Mouse (Mus musculus) cerebellum, adult (tissue): ENCODE measurements around the gene Ptger1.
A peak's percentile ranks its signal among the peaks of the same experiment; 100 is the strongest.

Experiments used
- ATAC-seq: cut with Nextera tagmentation; 2 replicates; pipeline ENCODE4 v1.9.2; 2017; ENCODE audit warnings: mild to moderate bottlenecking, moderate library complexity, mixed read lengths; ENCODE audit not compliant: insufficient number of reproducible peaks, low FRiP score, low TSS enrichment

Gene Ptger1

DNA sequence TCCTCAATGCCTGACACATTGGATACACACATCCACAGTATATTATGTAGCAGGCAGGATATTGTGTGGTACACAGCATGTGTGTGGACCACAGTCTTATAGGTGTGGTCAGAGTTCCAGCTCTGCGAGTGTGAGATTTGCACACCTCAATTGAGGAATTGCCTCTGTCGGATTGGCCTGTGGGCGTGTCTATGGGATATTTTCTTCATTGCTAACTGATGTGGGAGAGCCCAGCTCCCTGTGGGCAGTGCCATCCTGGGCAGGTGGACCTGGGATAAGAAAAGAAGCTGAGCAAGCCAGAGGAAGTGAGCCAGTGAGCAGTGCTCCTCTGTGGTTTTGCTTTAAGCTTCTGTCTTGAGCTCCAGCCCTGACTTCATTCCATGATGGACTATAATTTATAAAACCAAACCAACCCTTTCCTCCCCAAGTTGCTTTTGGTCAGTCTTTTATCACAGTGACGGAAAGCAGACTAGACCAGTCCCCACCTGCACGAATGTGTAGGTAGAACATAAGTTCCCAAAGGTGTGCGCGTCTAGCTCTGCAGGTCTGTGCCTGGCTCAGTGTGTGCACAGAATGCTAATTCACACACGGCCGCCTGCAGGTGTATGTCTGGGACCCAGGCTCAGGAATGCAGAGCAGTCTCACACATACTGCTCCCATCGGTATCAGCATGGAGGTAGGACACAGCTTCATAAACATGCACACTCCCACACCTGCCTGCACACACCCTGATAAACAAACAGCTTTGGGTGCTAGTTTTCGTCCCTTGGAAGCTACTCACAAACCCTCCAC, 28.1 kb downstream of the Ptger1 start:
- ATAC-seq: no peak

DNA sequence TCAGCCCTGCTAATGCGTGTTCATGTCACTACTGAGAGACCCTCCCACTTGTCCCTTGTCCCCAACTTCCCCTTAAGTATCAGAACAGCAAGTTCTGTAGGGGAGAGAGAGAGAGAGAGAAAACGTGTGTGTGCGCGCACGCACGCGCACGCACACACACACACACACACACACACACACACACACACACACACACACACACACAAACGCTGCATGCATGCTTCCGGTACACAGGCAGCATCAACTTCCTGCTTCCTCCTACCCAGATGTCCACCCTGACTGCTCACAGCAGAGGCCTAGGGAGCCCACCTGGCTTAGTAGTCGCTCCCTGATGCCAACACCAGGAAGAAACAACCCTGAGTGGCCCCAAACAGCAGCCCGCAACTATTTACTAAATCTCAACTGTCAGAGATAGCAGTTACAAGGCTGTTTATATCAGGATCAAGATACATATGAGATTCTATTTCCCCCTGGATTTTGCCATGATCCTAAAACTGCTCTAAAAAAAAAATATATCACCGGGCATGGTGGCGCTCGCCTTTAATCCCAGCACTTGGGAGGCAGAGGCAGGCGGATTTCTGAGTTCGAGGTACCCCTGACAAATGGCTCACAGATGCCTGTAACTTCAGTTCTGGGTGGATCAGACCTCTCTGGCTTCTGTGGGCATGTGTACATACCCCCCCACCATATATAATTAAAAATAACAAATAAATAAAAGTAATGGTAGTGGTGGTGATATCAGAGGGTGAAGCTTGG, 29.1 kb downstream of the Ptger1 start:
- ATAC-seq: no peak

DNA sequence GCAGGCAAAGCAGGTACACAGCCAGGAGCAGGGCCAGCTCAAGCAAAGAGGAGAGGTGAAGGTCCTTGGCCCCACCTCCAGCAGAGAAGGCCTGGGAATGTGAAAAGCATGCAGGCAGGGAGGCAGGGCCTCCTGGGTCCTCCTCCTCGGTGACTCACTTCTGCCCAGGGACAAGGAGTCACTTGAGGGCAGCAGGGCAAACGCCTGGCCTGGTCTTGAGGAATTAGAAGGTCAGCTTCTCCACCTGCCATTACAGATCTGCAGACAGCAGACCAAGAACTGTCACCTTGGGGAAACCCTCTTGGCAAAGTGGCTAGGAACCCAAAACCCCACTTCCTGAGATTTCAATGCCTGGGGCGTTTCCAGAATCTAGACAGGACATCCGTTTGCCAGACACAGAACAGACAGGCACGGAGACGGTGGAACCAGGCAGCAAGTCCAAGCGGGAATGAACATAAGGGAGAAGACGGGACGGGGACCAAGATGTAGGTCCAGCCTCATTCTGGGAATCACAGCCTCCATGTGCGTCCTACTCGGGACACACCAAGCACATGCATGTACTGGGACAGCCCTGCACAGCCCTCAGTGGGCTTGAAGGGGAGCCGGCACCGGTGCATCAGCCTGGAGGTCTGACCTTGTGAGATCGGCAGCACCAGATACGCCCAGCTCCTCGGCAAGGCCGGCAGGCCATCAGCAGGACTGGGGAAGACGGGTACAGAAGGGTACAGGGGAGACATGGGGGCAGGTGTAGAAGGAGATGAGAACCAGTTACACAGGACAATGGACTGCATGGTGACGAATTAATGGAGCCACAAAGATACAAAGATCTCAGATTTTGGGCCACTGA, 31.1 kb downstream of the Ptger1 start:
- no peak for ATAC-seq

DNA sequence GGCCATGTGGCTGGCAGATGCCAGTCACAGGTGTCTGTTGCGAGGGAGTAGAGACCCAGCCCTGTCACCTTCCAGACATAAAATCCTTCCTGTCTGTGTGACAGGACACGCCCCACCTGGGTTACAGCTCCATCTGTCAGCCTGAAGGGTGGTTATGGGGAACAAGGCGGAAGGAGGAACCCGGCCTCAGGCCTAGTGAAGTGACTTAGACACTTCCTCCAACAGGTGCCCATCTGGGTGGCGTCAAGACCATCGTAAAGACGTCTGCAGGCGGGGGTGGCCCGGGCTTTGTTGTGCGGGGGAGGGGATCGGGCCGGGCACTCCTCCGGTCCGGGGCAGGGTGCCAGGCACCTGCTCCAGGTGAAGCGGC, 31.8 kb downstream of the Ptger1 start:
- peak; percentile 41; the same call in 1 of the 2 replicates for ATAC-seq

DNA sequence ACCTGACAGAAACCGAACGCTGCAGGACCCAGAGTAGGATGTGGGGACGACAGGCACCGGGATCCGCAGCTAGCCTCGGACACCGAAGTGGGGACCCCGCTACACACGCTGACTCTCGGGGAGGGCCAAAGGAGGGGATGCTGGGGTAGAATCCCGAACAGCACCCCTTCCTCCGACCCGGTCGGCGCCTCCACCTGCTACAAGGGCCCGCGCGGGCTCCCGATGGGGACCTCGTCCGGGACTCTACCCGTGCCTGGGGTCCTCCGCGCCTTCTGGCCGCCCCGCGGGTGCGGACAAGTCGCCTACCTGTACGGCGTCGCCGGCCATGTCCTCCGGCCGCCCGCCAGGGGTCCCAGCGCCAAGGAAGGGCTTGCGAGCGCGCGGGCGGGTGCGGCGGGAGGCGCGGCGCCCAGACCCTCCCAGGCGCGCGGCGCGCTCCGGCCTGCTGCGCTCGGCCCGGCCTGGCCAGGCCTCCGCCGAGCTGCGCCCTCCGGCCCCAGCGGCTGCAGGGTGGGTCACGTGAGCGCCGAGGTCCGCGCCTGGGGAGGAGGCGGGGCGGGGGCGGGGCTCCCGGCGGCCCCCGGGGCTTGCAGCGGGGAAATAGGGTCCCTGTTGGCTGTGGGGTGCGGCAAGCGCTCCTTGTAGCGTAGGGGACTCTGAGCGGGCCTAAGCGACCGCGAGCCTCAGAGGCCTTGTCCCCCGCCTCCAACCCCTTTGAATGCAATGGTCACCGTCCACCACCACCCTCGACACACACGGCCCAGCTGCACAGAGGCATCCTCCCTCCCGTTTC, 32.4 kb downstream of the Ptger1 start, which contains the start of gene Pkn1:
Pkn1 (minus strand) TSS at position 519 of the 793 bp plus-strand sequence.
- ATAC-seq: peak; percentile 77

DNA sequence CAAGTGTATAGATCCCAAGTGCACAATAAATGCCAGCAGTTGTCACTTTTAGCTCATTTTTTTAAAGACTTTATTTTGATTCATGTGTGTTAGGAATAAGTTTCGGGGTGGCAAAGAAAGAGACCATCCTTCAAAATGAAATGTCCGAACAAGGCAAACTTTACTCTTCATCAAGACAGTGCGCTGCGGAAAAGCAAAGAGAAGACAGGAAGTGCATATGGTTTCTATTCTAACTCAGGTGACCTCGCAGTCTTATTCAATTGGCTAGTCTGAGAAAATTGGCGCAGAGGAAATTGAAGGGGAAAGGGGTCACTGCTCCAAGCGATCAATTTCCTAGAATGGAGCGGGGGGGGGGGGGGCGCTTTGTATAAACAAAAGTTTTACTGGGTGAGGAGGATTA, 33.1 kb downstream of the Ptger1 start:
- ATAC-seq: no peak

DNA sequence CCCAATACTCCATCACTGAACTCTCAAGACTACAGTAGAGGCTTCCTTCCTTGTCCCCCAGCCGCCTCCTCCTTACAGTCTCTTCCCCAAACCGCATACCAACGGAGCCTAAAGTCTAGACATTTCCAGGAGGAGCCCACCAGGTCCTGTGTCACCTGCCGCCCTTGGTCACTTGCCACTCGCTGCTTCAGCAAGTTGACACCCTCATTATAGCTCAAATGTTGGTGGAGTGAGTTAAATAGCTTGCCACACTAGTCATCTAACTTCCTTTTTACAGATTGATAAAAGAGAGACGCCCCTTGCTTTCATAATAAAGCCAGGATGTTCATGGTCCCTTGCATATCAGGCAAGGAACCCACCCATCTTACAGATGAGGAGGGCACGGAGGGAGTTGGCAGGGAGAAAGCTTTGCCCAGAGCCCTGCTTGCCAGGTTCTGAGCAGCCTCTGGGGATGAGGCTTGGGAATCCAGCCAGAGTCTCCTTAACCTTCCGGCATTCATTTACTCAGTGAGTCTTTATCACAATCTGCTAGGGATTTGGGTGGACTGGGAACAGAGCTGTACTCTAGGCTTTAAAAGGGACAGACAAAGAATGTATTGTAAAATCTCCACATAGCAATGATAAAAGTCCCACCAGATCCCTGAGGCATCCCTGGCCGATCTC, 34.1 kb downstream of the Ptger1 start:
- no peak for ATAC-seq

DNA sequence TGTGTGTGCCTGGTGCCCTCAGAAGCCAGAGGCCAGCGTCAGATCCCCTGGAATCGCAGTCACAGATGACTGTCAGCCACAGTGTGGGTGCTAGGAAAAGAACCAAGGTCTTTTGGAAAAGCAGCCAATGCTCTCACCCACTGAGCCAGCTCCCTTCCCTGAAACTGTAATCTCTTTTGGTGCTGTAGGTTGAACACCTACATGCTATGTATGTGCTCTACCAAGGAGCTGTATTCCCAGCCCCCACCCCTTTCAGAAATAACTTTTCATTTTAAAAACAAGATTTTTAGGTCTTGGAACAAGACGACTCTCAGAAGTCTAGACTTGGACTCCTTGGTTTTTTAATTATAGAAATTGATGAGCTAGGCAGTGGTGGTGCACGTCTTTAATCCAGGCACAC, 36.9 kb downstream of the Ptger1 start:
- no peak for ATAC-seq

DNA sequence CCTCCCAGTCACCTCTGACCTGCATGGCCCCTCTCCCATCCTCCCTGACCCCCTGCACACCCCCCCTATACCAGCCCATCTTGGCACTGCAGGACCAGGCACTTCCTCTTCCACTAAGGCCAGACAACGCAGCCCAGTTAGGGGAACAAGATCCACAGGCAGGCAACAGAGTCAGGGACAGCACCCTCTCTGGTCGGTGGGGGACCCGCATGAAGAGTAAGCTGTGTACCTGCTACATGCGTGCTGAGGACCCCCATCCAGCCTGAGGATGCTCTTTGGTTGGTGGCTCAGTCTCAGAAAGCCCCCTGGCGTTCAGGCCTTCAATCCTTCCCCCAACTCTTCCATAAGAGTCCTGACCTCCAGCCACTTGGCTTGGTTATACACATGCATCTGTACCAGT, 39.9 kb downstream of the Ptger1 start:
- no peak for ATAC-seq

DNA sequence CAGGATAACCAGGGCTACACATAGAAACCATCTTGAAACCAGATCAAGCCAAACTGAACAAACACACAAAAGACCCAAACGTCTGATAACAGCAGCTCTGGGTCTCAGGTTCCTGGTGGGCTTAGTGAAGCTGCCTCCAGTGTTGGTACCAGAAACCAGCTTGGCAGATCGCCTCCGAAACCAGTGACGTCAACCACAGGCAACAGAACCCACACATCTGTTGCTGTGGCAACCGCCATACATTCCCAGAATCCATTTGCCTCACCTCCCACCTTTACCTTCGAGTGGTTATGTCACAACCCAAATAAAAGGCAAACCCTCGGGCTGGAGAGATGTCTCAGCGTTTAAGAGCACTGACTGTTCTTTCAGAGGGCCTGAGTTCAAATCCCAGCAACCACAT, 41.1 kb downstream of the Ptger1 start:
- ATAC-seq: no peak

DNA sequence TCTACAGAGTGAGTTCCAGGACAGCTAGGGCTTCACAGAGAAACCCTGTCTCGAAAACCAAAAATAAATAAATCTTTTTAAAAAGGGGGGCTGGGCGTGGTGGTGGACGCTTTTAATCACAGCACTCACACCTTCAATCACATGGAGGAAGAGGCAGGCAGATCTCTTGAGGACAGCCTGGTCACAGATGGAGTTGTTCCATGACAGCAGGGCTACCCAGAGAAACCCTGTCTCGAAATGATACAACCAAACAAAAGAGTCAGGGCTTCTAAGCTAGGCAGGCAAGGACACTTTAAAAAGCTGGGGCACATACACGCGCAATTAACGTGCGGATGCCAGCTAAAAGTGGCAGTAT, 48.2 kb downstream of the Ptger1 start:
- ATAC-seq: no peak; the same call in 1 of the 2 replicates

DNA sequence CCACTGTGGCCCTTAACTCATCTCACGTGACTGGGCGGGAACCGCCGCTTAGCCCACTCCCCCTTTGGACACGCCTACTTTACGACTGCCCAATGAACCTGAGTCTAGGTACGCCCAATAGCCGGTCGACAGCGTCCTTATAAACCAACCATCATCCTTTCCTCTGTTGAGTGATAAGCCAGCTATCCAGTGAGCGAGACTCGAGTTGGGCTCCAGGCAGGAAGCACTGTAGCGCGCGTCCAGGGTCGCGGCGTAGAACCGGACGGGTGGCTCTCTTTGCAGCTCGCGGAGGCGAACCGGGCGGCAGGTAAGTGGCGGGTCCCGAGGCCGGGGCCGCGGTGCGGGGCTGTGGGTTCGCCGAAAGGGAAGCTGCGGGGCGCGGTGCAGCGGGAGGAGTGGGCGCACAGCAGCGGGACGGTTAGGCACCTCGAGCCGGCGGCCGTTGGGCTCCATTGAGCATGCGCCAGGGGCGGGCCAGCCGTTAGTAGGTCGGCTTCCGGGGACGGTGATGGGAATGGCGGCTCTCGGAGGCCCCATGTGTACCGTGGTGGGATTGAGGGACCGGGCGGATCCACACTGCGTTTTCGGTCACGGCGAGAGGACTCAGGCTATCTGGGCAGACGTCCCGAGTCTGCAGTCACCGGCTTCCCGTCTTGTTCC, 48.7 kb downstream of the Ptger1 start, which contains the start of gene Ddx39:
Ddx39 (plus strand) TSS at position 147 of the 660 bp plus-strand sequence.
- ATAC-seq: peak; percentile 100

DNA sequence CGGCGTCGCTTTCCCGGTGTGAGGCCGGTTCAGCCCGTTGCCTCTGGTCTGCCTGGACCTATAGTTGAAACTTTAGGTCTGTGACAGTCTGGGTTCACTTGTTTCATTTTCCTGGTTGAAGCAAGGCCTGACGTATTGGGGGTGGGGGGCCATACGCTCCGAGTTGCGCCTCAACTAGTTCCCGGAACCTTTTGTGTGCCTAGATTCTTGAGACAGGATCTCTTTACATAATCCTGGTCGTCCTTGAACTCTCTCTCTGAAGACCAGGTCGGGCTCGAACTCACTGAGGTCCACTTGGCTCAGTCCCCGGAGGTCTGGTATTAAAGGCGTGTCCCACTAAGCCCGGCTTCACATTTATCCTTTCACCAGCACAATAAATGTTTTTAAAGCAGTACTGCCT, 49.3 kb downstream of the Ptger1 start:
- no peak for ATAC-seq

DNA sequence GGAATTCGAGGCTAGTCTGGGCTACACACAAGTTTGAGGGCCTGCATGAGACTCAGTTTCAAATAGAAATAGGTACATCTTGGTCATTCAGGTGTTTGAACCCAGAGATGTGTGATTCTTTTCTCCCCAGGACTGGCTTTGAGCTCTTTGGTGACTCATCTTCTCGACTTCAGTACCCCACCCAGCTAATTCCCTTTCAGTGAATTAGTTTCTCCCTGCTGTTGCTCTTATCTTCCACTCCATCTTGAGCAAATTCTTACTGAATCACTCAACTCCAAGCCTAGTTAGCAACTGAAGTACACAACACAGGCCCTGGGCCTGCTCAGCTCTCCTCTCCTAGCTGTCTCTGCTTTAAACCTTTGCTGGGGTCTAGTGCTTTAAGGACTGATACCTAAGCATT, 50.1 kb downstream of the Ptger1 start:
- no peak for ATAC-seq

DNA sequence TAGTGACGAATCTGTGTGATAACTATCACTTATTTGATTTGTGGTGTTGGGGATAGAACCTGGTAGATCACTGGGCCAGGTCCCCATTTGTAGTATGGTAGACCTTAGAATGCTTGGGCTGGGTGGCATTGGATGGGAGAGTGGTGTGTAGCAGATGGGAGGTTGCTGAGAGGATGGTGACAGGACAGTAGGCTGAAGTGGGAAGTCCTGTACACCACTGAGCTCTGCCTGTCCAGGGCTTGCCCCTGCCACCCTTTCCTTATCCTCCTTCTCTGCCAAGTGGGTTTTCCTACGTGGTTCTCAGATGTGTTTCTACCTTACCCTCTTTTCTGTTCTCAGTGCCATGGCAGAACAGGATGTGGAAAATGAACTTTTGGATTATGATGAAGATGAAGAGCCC, 52.6 kb downstream of the Ptger1 start:
- no peak for ATAC-seq

DNA sequence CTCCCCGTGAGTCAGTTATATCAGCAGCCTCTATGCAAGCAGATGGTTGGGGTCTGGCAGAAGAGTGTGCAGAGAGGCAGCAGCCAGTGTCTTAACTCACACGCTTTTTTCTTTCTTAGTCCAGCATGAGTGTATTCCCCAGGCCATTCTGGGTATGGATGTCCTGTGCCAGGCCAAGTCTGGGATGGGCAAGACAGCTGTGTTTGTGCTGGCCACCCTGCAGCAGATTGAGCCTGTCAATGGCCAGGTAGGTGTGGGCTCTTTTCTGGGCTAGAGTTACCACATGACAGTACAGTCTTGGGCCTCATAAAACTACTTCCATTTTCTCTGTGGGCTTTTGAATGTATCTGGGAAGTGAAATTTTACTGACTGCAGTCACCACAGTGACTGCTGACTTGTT, 53.2 kb downstream of the Ptger1 start:
- no peak for ATAC-seq

DNA sequence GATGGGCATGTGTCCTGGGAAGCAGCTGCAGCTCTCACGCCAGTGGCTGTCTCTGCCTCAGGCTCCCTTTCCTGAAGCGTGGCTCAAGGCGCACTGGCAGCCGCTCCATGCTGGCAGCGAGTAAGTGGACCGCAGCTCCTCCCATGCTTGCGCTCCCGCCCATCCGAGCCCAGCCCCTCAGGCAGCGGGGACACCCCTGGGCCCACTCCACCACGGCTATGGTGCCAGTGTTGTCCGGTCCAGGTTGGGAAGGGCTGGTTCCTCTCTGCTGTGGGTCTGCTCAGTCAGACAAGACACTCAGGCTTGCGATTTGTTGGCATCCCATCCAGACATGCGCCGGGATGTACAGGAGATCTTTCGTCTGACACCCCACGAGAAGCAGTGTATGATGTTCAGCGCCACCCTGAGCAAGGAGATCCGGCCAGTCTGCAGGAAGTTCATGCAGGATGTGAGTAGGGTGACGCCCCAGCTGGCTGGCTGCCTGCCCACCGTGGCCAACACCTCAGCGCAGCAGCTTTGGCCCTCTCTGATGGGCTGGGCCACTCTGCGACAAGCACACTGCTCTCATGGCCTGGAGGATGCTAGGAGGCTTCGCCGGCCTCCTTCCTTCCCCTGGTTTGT, 55.0 kb downstream of the Ptger1 start:
- no peak for ATAC-seq
